Mouse (Mus musculus) retina, adult 2 months (tissue): ENCODE results near the gene Tenm2.

Source experiments
- DNase-seq: peaks from one replicate; pipeline ENCODE4 v3.0.0-alpha.2; 2012; ENCODE audit warnings: low read depth, low spot score

The Tenm2 gene

GRCm38 (mm10) chr11:36353252-36353651, 882.5 kb downstream of the Tenm2 start:
- DNase-seq: no peak

GRCm38 (mm10) chr11:36351752-36352151, 884.0 kb downstream of the Tenm2 start:
- no peak for DNase-seq

- no peak for DNase-seq
Measured at GRCm38 (mm10) chr11:36351341-36351740, 884.4 kb downstream of the Tenm2 start.

GRCm38 (mm10) chr11:36350264-36350663, 885.5 kb downstream of the Tenm2 start:
- DNase-seq: no peak

- DNase-seq: no peak
Measured at GRCm38 (mm10) chr11:36349856-36350255, 885.9 kb downstream of the Tenm2 start.

GRCm38 (mm10) chr11:36341799-36342198, 894.0 kb downstream of the Tenm2 start:
- no peak for DNase-seq

DNA sequence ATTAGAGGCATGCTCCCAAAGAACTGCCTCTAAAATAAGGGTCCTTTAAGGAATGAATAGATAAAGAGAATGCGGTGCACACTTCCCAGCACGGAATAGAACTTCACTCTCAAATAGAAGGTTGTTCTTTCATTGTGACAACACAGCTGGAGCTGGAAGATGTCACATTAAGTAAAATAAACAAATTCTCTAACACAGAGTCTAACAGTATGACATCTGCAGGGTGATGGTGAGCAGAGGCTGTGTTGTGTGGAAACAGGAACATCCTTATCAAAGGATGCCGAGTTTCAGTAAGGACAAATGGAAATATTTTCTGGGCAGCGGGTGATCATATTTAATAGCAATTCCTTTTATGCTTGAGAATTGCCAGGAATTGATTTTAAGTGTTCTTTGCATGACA, 897.3 kb downstream of the Tenm2 start:
- no peak for DNase-seq

- DNase-seq: no peak
Measured at GRCm38 (mm10) chr11:36337063-36337462, 898.7 kb downstream of the Tenm2 start.

- no peak for DNase-seq
Measured at GRCm38 (mm10) chr11:36335147-36335546, 900.6 kb downstream of the Tenm2 start.

DNA sequence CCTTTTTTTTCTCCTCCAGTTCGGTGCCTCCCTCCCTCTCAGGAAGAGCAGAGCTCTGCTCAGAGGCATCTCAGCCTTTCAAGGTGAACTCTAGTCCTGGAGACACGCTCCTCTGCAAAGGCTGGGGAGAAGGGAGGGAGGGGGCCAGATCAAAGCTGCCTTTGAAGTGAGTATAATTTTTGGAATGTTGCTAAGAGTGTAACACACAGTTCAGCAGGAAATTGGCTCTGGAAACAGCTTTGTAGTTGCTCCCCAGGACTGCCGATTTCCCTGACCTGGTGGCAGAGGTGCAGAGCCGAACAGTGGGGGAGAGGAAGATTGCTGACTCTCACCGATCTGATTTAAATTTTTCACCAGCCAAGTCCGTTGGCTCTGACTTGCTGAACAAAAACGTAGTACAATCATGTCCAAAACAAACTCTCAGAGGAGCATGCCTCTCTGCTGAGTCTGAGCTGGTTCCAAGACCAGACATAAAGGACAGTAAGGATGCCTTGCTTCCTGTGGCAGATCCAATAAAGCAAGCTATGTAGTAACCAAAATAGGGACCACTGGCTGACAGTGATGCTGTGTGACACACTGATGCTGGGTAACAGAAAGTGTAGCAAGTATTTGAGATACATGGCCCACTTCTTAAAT, 901.5 kb downstream of the Tenm2 start:
- DNase-seq: no peak

GRCm38 (mm10) chr11:36332222-36332621, 903.5 kb downstream of the Tenm2 start:
- no peak for DNase-seq

- no peak for DNase-seq
Measured at GRCm38 (mm10) chr11:36331408-36332178, 904.2 kb downstream of the Tenm2 start.

DNA sequence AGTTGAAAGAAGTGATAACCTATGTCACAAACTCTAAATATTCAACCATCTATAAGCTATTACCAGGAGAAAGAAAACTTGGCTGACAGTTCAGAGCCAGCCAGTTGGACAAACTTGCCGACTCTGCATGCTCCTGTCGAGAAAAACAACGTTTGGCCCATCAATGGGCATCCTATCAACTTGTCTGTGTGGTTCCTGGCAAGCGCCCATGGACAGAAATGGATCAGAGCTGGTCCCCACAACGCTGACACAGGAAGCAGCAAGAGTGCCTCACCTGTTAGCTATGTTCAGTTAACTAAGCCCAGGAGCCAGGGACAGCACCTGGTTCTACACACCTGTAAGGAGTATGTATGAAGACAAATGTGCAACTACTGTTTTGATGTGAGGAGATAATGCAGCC, 908.5 kb downstream of the Tenm2 start:
- no peak for DNase-seq

DNA sequence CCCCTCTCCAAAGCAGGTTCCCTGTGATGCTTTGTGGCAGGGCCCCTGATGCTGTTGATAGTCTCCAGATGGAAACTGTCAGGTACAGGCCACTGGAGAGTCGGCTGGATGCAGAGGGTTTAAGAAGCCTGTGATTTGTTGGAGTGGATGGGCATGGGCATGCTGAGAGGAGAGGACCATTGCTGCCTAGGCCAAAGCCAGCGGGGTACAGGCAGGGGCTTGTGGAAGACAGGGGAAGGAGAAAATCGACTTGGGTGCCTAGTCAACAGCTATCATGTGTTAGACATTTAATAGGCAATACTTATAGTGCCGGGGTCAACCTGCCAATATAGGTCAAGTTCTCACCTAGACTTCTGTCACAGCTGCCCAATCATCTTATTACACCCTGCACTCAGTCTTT, 926.4 kb downstream of the Tenm2 start:
- no peak for DNase-seq

DNA sequence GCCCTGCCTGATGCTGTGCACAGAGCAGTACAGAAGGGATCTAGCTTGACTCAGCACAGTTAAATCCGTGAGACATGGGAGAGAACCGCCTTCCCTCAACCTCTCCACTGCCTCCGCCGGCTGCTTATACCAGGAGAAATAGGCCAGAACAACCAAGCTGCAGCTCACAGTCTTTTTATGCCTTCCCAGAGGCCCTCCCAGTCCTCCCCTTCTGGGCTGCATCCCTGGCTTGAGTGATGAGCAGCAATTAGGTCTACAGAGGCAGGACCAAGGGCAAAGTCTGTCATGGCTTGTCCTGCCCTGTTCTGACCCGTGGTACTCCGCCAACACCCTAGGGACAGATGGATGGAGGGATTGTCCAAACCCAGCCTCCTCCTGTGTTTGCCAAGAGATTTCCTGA, 928.5 kb downstream of the Tenm2 start:
- no peak for DNase-seq

DNA sequence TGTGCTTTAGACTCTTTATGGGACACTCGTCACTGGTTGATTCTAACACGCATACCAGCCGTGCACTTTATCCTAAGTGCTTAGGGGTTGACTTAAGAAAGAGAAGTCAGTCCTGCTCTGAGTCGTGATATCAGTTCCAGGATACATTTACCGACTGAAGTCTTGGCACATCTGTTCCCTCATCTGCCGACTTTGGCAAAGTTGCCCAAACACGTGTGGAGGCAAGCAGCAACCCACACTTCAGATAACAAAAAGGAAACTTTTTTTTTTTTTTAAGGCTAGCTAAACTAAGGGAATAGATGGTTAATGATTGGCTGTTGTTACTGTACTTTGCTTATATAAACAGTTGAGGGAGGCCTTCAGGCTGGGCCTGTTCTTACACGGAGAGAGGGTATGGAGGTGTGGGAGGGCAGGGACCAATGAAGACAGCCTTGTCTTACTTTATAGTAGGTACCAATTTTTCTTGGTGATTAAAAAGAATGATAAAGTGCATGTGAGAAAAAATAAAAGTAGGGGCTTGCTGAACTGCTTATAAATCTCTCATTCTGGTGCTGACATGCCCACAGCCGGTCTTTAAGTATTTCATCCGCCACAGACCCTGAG, 930.3 kb downstream of the Tenm2 start:
- DNase-seq: no peak

DNA sequence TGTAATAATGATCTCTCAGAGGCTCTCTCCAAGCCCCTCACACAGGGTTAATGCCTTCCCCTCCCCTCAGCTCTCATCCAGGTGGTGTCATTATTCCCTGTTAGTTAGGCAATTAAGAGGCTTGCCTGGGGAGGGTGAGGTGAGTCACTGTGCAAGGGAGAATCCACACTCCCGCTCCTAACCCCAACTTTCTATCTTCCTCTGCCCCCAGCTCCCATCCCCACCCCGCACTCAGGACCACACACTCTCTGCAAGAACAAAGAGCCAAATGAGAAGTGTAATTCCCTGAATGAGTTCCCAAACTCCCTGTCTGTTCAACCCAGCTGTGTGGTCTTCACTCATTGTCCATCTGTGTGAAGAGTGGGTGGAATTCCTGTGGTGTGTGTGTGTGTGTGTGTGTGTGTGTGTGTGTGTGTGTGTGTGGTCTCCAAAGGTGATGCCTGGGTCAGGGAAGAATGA, 932.8 kb downstream of the Tenm2 start:
- DNase-seq: no peak

GRCm38 (mm10) chr11:36302096-36302495, 933.7 kb downstream of the Tenm2 start:
- no peak for DNase-seq

- DNase-seq: no peak
Measured at GRCm38 (mm10) chr11:36296568-36296967, 939.2 kb downstream of the Tenm2 start.

GRCm38 (mm10) chr11:36292206-36292605, 943.6 kb downstream of the Tenm2 start:
- DNase-seq: no peak

DNA sequence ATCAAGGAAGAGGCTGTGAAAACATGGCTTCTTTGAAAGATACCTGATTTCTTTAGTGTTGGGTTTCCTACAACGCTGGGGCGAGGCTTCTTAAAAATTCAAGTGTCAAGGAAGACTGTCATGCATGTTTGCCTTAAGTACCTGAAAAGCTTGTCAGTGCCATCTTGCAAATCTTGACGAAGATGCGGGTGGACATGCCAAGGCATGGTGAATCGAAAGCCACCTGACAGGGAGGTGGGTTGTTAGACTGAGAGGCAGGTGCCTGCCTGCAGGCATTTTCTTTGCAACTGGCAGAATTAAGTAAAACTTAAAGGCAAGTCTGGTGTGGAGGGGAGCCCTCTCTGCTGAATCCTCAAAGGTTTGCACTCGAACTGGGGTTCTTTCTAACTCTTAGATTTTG, 949.5 kb downstream of the Tenm2 start:
- no peak for DNase-seq

DNA sequence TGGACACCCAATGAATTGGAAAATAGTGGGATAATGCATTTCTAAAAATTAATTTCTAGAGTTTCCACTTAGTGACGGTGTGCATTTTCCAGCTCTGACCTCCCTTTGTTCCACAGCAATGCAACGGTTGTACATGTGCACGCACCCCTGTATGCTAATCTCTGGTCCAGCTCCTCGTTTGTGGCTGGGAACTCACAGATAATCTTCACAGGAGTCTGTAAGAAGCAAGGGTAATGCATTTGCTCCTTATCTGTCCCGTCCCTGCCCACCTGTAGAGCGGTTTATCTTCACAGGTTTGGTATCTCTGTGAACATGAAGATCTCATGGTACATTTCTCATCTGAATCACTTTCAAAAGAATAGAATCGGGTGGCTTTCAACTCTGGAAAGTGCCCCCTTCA, 955.2 kb downstream of the Tenm2 start:
- no peak for DNase-seq

- no peak for DNase-seq
Measured at GRCm38 (mm10) chr11:36277903-36278215, 957.9 kb downstream of the Tenm2 start.
